Mouse (Mus musculus) heart, embryonic 13.5 days (tissue): ENCODE results near the gene Sf3a2. TPM values are rescaled to one million over a fixed set of nuclear protein-coding genes. Genes with fewer than 3 reads are reported as not detected.

Experiments used
- ATAC-seq: fragments of 200-750 bp; cut with Nextera tagmentation; 2 replicates; pipeline ENCODE4 v1.8.0; 2017; ENCODE audit warnings: moderate TSS enrichment; ENCODE audit not compliant: insufficient number of reproducible peaks, low FRiP score, low TSS enrichment; ENCODE audit errors: extremely low read depth
- H3K27ac ChIP-seq: fragments of 300-500 bp; sonication (generic); replicated peaks from 2 replicates; pipeline ENCODE4 v1.5.1; 2015; ENCODE audit warnings: moderate library complexity, mild to moderate bottlenecking, inconsistent platforms
- H3K27me3 ChIP-seq: fragments of 300-500 bp; sonication (generic); replicated peaks from 2 replicates; pipeline ENCODE4 v1.6.1; 2015; ENCODE audit warnings: mild to moderate bottlenecking, inconsistent platforms
- H3K36me3 ChIP-seq: fragments of 300-500 bp; sonication (generic); 2 replicates; pipeline ENCODE4 v1.6.1; 2015; ENCODE audit warnings: mild to moderate bottlenecking, inconsistent platforms
- H3K4me1 ChIP-seq: fragments of 300-500 bp; sonication (generic); 2 replicates; pipeline ENCODE4 v1.6.1; 2015; ENCODE audit warnings: inconsistent platforms
- H3K4me2 ChIP-seq: fragments of 300-500 bp; sonication (generic); 2 replicates; pipeline ENCODE4 v1.6.1; 2015; ENCODE audit warnings: inconsistent platforms, mild to moderate bottlenecking, moderate library complexity
- H3K4me3 ChIP-seq: fragments of 300-500 bp; sonication (generic); 2 replicates; pipeline ENCODE4 v1.5.1; 2015; ENCODE audit warnings: moderate library complexity, mild to moderate bottlenecking, inconsistent platforms
- H3K9ac ChIP-seq: fragments of 300-500 bp; sonication (generic); 2 replicates; pipeline ENCODE4 v1.6.1; 2015; ENCODE audit warnings: inconsistent platforms, mild to moderate bottlenecking, moderate library complexity
- H3K9me3 ChIP-seq: fragments of 300-500 bp; sonication (generic); 2 replicates; pipeline ENCODE4 v1.6.1; 2016; ENCODE audit warnings: inconsistent platforms
- WGBS: fragments of 180-500 bp; shearing (Covaris S2); methylation state at CpG from one replicate; pipeline ENCODE4 v1.1.7; 2015; ENCODE audit warnings: mixed read lengths; 5-methylcytosine and 5-hydroxymethylcytosine counted together
- polyA plus RNA-seq: library from polyadenylated mRNA; unstranded; fragments of >200 nt; fragmentation: Nextera tagmentation; extraction: Ambion mirVana; gene quantifications from 2 replicates; pipeline ENCODE4 v1.2.1, GENCODE M21; 2015

Sf3a2 gene
- polyA plus RNA-seq, 1 experiment from 2014 or later: 53.4 TPM

GRCm38 (mm10) chr10:80758651-80759050 is 39.3 kb upstream of the Sf3a2 start:
- WGBS: 59% methylated on average over 7 of the region's 7 CpGs
- Histone ChIP-seq H3K27me3 (no peaks in the 10 kb centered on the region), H3K4me3 (0 out of 2 replicates have a peak overlapping the region, but pooled peaks have one; percentile 2), H3K9me3 (no peaks in the 10 kb centered on the region), H3K4me1 (peaks cover 79% of the 10 kb centered on the region), H3K9ac (peak overlapping the region; percentile 99), H3K4me2 (peak overlapping the region; percentile 98), H3K36me3 (peaks cover 7% of the 10 kb centered on the region; the same call in 1 of the 2 replicates), H3K27ac (peak overlapping the region; percentile 87)
- ATAC-seq: no peak

GRCm38 (mm10) chr10:80760596-80761524 is 37.1 kb upstream of the Sf3a2 start:
- Histone ChIP-seq H3K9ac (peak overlapping the region; percentile 33), H3K4me1 (peaks cover 81% of the 10 kb centered on the region)

GRCm38 (mm10) chr10:80761821-80762220 is 36.2 kb upstream of the Sf3a2 start:
- 0 out of 2 replicates have a peak overlapping the region, but pooled peaks have one; percentile 0 for H3K9ac ChIP-seq
- H3K4me1 ChIP-seq: peaks cover 81% of the 10 kb centered on the region
- peaks cover 27% of the 10 kb centered on the region for H3K36me3 ChIP-seq
- no peak overlapping the region for H3K4me3 ChIP-seq
- no peak overlapping the region for H3K27ac ChIP-seq
- H3K27me3 ChIP-seq: no peaks in the 10 kb centered on the region
- ATAC-seq: no peak
- WGBS: 74% methylated on average over 3 of the region's 3 CpGs
- no peaks in the 10 kb centered on the region for H3K9me3 ChIP-seq
- H3K4me2 ChIP-seq: no peak overlapping the region

More at GRCm38 (mm10) chr10:80760596-80761524, 37.1 kb upstream of the Sf3a2 start:
- H3K27me3 ChIP-seq: no peaks in the 10 kb centered on the region
- H3K9me3 ChIP-seq: no peaks in the 10 kb centered on the region
- H3K36me3 ChIP-seq: peaks cover 17% of the 10 kb centered on the region
- no peak for ATAC-seq
- H3K27ac ChIP-seq: peak overlapping the region; percentile 26
- 77% methylated on average over 4 of the region's 4 CpGs for WGBS
- no peak overlapping the region for H3K4me3 ChIP-seq
- H3K4me2 ChIP-seq: no peak overlapping the region; the same call in 1 of the 2 replicates

- H3K4me2 ChIP-seq: no peak overlapping the region
- H3K4me1 ChIP-seq: peaks cover 65% of the 10 kb centered on the region
- no peak overlapping the region for H3K4me3 ChIP-seq
- no peaks in the 10 kb centered on the region for H3K9me3 ChIP-seq
- WGBS: 81% methylated on average over 2 of the region's 2 CpGs
- no peak overlapping the region for H3K27ac ChIP-seq
- peaks cover 42% of the 10 kb centered on the region for H3K36me3 ChIP-seq
- H3K27me3 ChIP-seq: no peaks in the 10 kb centered on the region
- H3K9ac ChIP-seq: no peak overlapping the region
- no peak for ATAC-seq
Observed at GRCm38 (mm10) chr10:80763502-80763901, 34.5 kb upstream of the Sf3a2 start.

- H3K27ac ChIP-seq: 0 out of 2 replicates have a peak overlapping the region, but pooled peaks have one; percentile 22
- no peaks in the 10 kb centered on the region for H3K9me3 ChIP-seq
- H3K4me3 ChIP-seq: no peak overlapping the region
- peaks cover 42% of the 10 kb centered on the region for H3K4me1 ChIP-seq
- H3K9ac ChIP-seq: no peak overlapping the region
- no peak overlapping the region for H3K4me2 ChIP-seq
- H3K27me3 ChIP-seq: no peaks in the 10 kb centered on the region
- 66% methylated on average over 2 of the region's 2 CpGs for WGBS
- peaks cover 63% of the 10 kb centered on the region for H3K36me3 ChIP-seq
- ATAC-seq: no peak
Observed at GRCm38 (mm10) chr10:80765746-80766145, 32.3 kb upstream of the Sf3a2 start.

GRCm38 (mm10) chr10:80766161-80766815 is 31.7 kb upstream of the Sf3a2 start:
- peak overlapping the region; percentile 17 for H3K9ac ChIP-seq
- peak overlapping the region; percentile 22; the same call in 1 of the 2 replicates for H3K27ac ChIP-seq
- 74% methylated on average over 10 of the region's 10 CpGs for WGBS
- no peak overlapping the region for H3K4me2 ChIP-seq
- H3K9me3 ChIP-seq: no peaks in the 10 kb centered on the region
- H3K27me3 ChIP-seq: no peaks in the 10 kb centered on the region
- no peak overlapping the region for H3K4me3 ChIP-seq
- no peak for ATAC-seq
- H3K36me3 ChIP-seq: peaks cover 68% of the 10 kb centered on the region
- peaks cover 37% of the 10 kb centered on the region for H3K4me1 ChIP-seq

GRCm38 (mm10) chr10:80768365-80768764 is 29.6 kb upstream of the Sf3a2 start:
- H3K4me1 ChIP-seq: peaks cover 35% of the 10 kb centered on the region
- no peaks in the 10 kb centered on the region for H3K27me3 ChIP-seq
- no peak overlapping the region for H3K4me2 ChIP-seq
- no peaks in the 10 kb centered on the region for H3K9me3 ChIP-seq
- H3K36me3 ChIP-seq: peaks cover 85% of the 10 kb centered on the region
- no peak for ATAC-seq
- no peak overlapping the region for H3K9ac ChIP-seq
- WGBS: 85% methylated on average over 6 of the region's 6 CpGs
- no peak overlapping the region for H3K27ac ChIP-seq
- no peak overlapping the region for H3K4me3 ChIP-seq

GRCm38 (mm10) chr10:80773816-80774215 is 24.2 kb upstream of the Sf3a2 start:
- peak overlapping the region; percentile 98 for H3K27ac ChIP-seq
- 54% methylated on average over 5 of the region's 5 CpGs for WGBS
- no peak overlapping the region for H3K4me3 ChIP-seq
- H3K9me3 ChIP-seq: no peaks in the 10 kb centered on the region
- ATAC-seq: no peak
- peak overlapping the region; percentile 38 for H3K4me2 ChIP-seq
- H3K36me3 ChIP-seq: peaks cover 94% of the 10 kb centered on the region
- no peaks in the 10 kb centered on the region for H3K27me3 ChIP-seq
- H3K4me1 ChIP-seq: peaks cover 52% of the 10 kb centered on the region
- H3K9ac ChIP-seq: peak overlapping the region; percentile 67

GRCm38 (mm10) chr10:80774549-80774948 is 23.4 kb upstream of the Sf3a2 start:
- Histone ChIP-seq H3K9ac (peak overlapping the region; percentile 71), H3K9me3 (no peaks in the 10 kb centered on the region), H3K27ac (peak overlapping the region; percentile 98), H3K4me2 (peak overlapping the region; percentile 38; the same call in 1 of the 2 replicates), H3K27me3 (no peaks in the 10 kb centered on the region), H3K4me3 (no peak overlapping the region), H3K36me3 (peaks cover 95% of the 10 kb centered on the region), H3K4me1 (peaks cover 52% of the 10 kb centered on the region)
- 16% methylated on average over 2 of the region's 2 CpGs for WGBS
- peak; percentile 86 for ATAC-seq

GRCm38 (mm10) chr10:80774981-80775380 is 23.0 kb upstream of the Sf3a2 start:
- peak overlapping the region; percentile 71 for H3K9ac ChIP-seq
- H3K27ac ChIP-seq: peak overlapping the region; percentile 76
- 31% methylated on average over 4 of the region's 4 CpGs for WGBS
- H3K9me3 ChIP-seq: no peaks in the 10 kb centered on the region
- H3K27me3 ChIP-seq: no peaks in the 10 kb centered on the region
- no peak overlapping the region for H3K4me2 ChIP-seq
- peaks cover 52% of the 10 kb centered on the region for H3K4me1 ChIP-seq
- H3K4me3 ChIP-seq: no peak overlapping the region
- no peak for ATAC-seq
- H3K36me3 ChIP-seq: peaks cover 95% of the 10 kb centered on the region

GRCm38 (mm10) chr10:80775731-80776130 is 22.3 kb upstream of the Sf3a2 start:
- Histone ChIP-seq H3K4me3 (no peak overlapping the region), H3K9me3 (no peaks in the 10 kb centered on the region), H3K4me2 (no peak overlapping the region), H3K36me3 (peaks cover 95% of the 10 kb centered on the region), H3K4me1 (peaks cover 52% of the 10 kb centered on the region), H3K27ac (peak overlapping the region; percentile 76), H3K27me3 (no peaks in the 10 kb centered on the region), H3K9ac (peak overlapping the region; percentile 71)
- ATAC-seq: no peak
- 50% methylated on average over 4 of the region's 4 CpGs for WGBS
